Mouse (Mus musculus) kidney, embryonic 15.5 days (tissue): ENCODE data around the gene Gm48551. TPM values are rescaled to one million over a fixed set of nuclear protein-coding genes. Genes with fewer than 3 reads are reported as not detected.

Experiments
- ATAC-seq: fragments of 200-750 bp; cut with Nextera tagmentation; replicated peaks from 2 replicates; pipeline ENCODE4 v1.8.0; 2017; ENCODE audit warnings: moderate TSS enrichment; ENCODE audit not compliant: low FRiP score
- H3K27ac ChIP-seq: fragments of 300-500 bp; sonication (generic); 2 replicates; pipeline ENCODE4 v1.5.1; 2015; ENCODE audit warnings: mild to moderate bottlenecking, inconsistent platforms
- H3K27me3 ChIP-seq: fragments of 300-500 bp; sonication (generic); 2 replicates; pipeline ENCODE4 v1.6.1; 2015; ENCODE audit warnings: inconsistent platforms
- H3K36me3 ChIP-seq: fragments of 300-500 bp; sonication (generic); 2 replicates; pipeline ENCODE4 v1.6.1; 2015; ENCODE audit warnings: inconsistent platforms
- H3K4me1 ChIP-seq: fragments of 300-500 bp; sonication (generic); 2 replicates; pipeline ENCODE4 v1.6.1; 2015; ENCODE audit warnings: inconsistent platforms
- H3K4me2 ChIP-seq: fragments of 300-500 bp; sonication (generic); 2 replicates; pipeline ENCODE4 v1.6.1; 2015; ENCODE audit warnings: moderate library complexity, mild to moderate bottlenecking, inconsistent platforms
- H3K4me3 ChIP-seq: fragments of 300-500 bp; sonication (generic); replicated peaks from 2 replicates; pipeline ENCODE4 v1.5.1; 2015; ENCODE audit warnings: mild to moderate bottlenecking, inconsistent platforms
- H3K9ac ChIP-seq: fragments of 300-500 bp; sonication (generic); 2 replicates; pipeline ENCODE4 v1.6.1; 2015; ENCODE audit warnings: mild to moderate bottlenecking, inconsistent platforms
- H3K9me3 ChIP-seq: fragments of 300-500 bp; sonication (generic); replicated peaks from 2 replicates; pipeline ENCODE4 v1.6.1; 2016; ENCODE audit warnings: inconsistent platforms
- WGBS: fragments of 180-500 bp; shearing (Covaris S2); methylation state at CpG from one replicate; pipeline ENCODE4 v1.1.7; 2015; ENCODE audit warnings: mixed read lengths; 5-methylcytosine and 5-hydroxymethylcytosine counted together
- microRNA-seq: library from miRNA; unstranded; fragments of <30 nt; microRNA quantifications from one replicate; pipeline ENCODE4, GENCODE M21; 2016
- polyA plus RNA-seq: library from polyadenylated mRNA; unstranded; fragments of >200 nt; fragmentation: Nextera tagmentation; extraction: Ambion mirVana; gene quantifications from 2 replicates; pipeline ENCODE4 v1.2.1, GENCODE M21; 2015

Gm48551 gene
- polyA plus RNA-seq, 1 experiment from 2014 or later = 4.1 TPM

- Histone ChIP-seq H3K27me3 (no peaks in the 10 kb centered on the region), H3K27ac (peak overlapping the region; percentile 97), H3K4me3 (peak overlapping the region; percentile 84), H3K4me1 (peaks cover 59% of the 10 kb centered on the region), H3K9ac (peak overlapping the region; percentile 78), H3K36me3 (no peaks in the 10 kb centered on the region), H3K9me3 (no peaks in the 10 kb centered on the region), H3K4me2 (peak overlapping the region; percentile 97)
- ATAC-seq = no peak
- 1% methylated on average over 46 of the region's 70 CpGs for WGBS
These were observed 46.7 kb downstream of the Gm48551 start for GRCm38 (mm10) chr10:81430831-81431525.

- H3K36me3 ChIP-seq = no peaks in the 10 kb centered on the region
- no peaks in the 10 kb centered on the region for H3K27me3 ChIP-seq
- H3K27ac ChIP-seq = peak overlapping the region; percentile 97
- H3K9me3 ChIP-seq = no peaks in the 10 kb centered on the region
- H3K4me1 ChIP-seq = peaks cover 53% of the 10 kb centered on the region
- H3K4me2 ChIP-seq = peak overlapping the region; percentile 97
- 0 out of 2 replicates have a peak overlapping the region, but pooled peaks have one; percentile 78 for H3K9ac ChIP-seq
- WGBS = 20% methylated on average over 15 of the region's 15 CpGs
- no peak for ATAC-seq
- peak overlapping the region; percentile 84 for H3K4me3 ChIP-seq
These were observed 47.4 kb downstream of the Gm48551 start for GRCm38 (mm10) chr10:81431526-81432168.

- Histone ChIP-seq H3K27me3 (no peaks in the 10 kb centered on the region), H3K9me3 (no peaks in the 10 kb centered on the region), H3K9ac (no peak overlapping the region), H3K4me1 (peaks cover 47% of the 10 kb centered on the region), H3K36me3 (no peaks in the 10 kb centered on the region), H3K27ac (peak overlapping the region; percentile 58; the same call in 1 of the 2 replicates), H3K4me3 (peak overlapping the region; percentile 36), H3K4me2 (peak overlapping the region; percentile 61)
- WGBS = 58% methylated on average over 21 of the region's 21 CpGs
- ATAC-seq = no peak
These were observed 48.1 kb downstream of the Gm48551 start for GRCm38 (mm10) chr10:81432169-81432867.

GRCm38 (mm10) chr10:81432868-81433262, 48.6 kb downstream of the Gm48551 start:
- H3K4me3 ChIP-seq = peak overlapping the region; percentile 36
- ATAC-seq = peak; percentile 82
- peaks cover 44% of the 10 kb centered on the region for H3K4me1 ChIP-seq
- H3K9me3 ChIP-seq = no peaks in the 10 kb centered on the region
- WGBS = 4% methylated on average over 17 of the region's 17 CpGs
- peak overlapping the region; percentile 61 for H3K4me2 ChIP-seq
- H3K36me3 ChIP-seq = no peaks in the 10 kb centered on the region
- 0 out of 2 replicates have a peak overlapping the region, but pooled peaks have one; percentile 24 for H3K9ac ChIP-seq
- H3K27ac ChIP-seq = 0 out of 2 replicates have a peak overlapping the region, but pooled peaks have one; percentile 58
- no peaks in the 10 kb centered on the region for H3K27me3 ChIP-seq

GRCm38 (mm10) chr10:81433541-81434289, 49.4 kb downstream of the Gm48551 start:
- no peak overlapping the region for H3K4me3 ChIP-seq
- no peak overlapping the region for H3K27ac ChIP-seq
- no peaks in the 10 kb centered on the region for H3K9me3 ChIP-seq
- H3K4me2 ChIP-seq = peak overlapping the region; percentile 61
- no peak overlapping the region for H3K9ac ChIP-seq
- H3K27me3 ChIP-seq = no peaks in the 10 kb centered on the region
- no peak for ATAC-seq
- H3K36me3 ChIP-seq = no peaks in the 10 kb centered on the region
- WGBS = 72% methylated on average over 26 of the region's 26 CpGs
- peaks cover 44% of the 10 kb centered on the region for H3K4me1 ChIP-seq

- Histone ChIP-seq H3K4me1 (peaks cover 37% of the 10 kb centered on the region), H3K27ac (no peak overlapping the region), H3K4me3 (no peak overlapping the region), H3K27me3 (no peaks in the 10 kb centered on the region), H3K9ac (no peak overlapping the region), H3K4me2 (no peak overlapping the region), H3K9me3 (no peaks in the 10 kb centered on the region), H3K36me3 (no peaks in the 10 kb centered on the region)
- WGBS = 58% methylated on average over 15 of the region's 15 CpGs
- no peak for ATAC-seq
These were observed 50.3 kb downstream of the Gm48551 start for GRCm38 (mm10) chr10:81434361-81435263.

- no peak overlapping the region for H3K4me2 ChIP-seq
- no peak overlapping the region for H3K4me3 ChIP-seq
- H3K4me1 ChIP-seq = peaks cover 34% of the 10 kb centered on the region
- WGBS = 77% methylated on average over 3 of the region's 3 CpGs
- no peak overlapping the region for H3K9ac ChIP-seq
- H3K36me3 ChIP-seq = no peaks in the 10 kb centered on the region
- H3K9me3 ChIP-seq = no peaks in the 10 kb centered on the region
- ATAC-seq = no peak
- no peaks in the 10 kb centered on the region; the same call in 1 of the 2 replicates for H3K27me3 ChIP-seq
- H3K27ac ChIP-seq = no peak overlapping the region
These were observed 51.2 kb downstream of the Gm48551 start for GRCm38 (mm10) chr10:81435436-81435835.

GRCm38 (mm10) chr10:81441019-81441418, 56.8 kb downstream of the Gm48551 start:
- Histone ChIP-seq H3K9me3 (no peaks in the 10 kb centered on the region), H3K27me3 (peaks cover 15% of the 10 kb centered on the region; the same call in 1 of the 2 replicates)
- no peak for ATAC-seq

More at GRCm38 (mm10) chr10:81441019-81441418, 56.8 kb downstream of the Gm48551 start:
- no peak overlapping the region for H3K4me2 ChIP-seq
- no peaks in the 10 kb centered on the region for H3K4me1 ChIP-seq
- no peak overlapping the region for H3K4me3 ChIP-seq
- H3K27ac ChIP-seq = no peak overlapping the region
- H3K36me3 ChIP-seq = no peaks in the 10 kb centered on the region
- H3K9ac ChIP-seq = no peak overlapping the region

Small RNA genes lying within 50 kb of the gene (microRNA-seq; reads per million reads assigned to microRNA genes)
- gene Mir1191b (0.59 reads per million), gene Mir6913 (not detected)

Other genes starting within 250 kb of the Gm48551 start
- 25.6 and 26.6 TPM in 2 replicates for gene Zbtb7a, start 249.2 kb upstream of the Gm48551 start, polyA plus RNA-seq
- gene Pias4, start 216.5 kb upstream of the Gm48551 start, polyA plus RNA-seq = 48.6 and 51.2 TPM in 2 replicates
- gene Eef2, start 207.8 kb upstream of the Gm48551 start, polyA plus RNA-seq = 563 and 597 TPM in 2 replicates
- gene Dapk3, start 201.5 kb upstream of the Gm48551 start, polyA plus RNA-seq = 41.0 and 47.9 TPM in 2 replicates
- not detected in 2 replicates for gene 4930442H23Rik, start 200.6 kb upstream of the Gm48551 start, polyA plus RNA-seq
- gene Nmrk2, start 182.4 kb upstream of the Gm48551 start, polyA plus RNA-seq = 0.18 TPM in 1 of 2 replicates, not detected in the other
- gene Atcay, start 153.6 kb upstream of the Gm48551 start, polyA plus RNA-seq = 0.28 and 0.51 TPM in 2 replicates
- 6.8 and 7.3 TPM in 2 replicates for gene Zfr2, start 151.3 kb upstream of the Gm48551 start, polyA plus RNA-seq
- 5.8 and 6.8 TPM in 2 replicates for gene Matk, start 131.5 kb upstream of the Gm48551 start, polyA plus RNA-seq
- gene Mrpl54, start 117.5 kb upstream of the Gm48551 start, polyA plus RNA-seq = 230 and 244 TPM in 2 replicates
- 59.7 and 63.4 TPM in 2 replicates for gene Apba3, start 117.5 kb upstream of the Gm48551 start, polyA plus RNA-seq
- 15.9 and 18.1 TPM in 2 replicates for gene Tjp3, start 92.9 kb upstream of the Gm48551 start, polyA plus RNA-seq
- gene Pip5k1c, start 91.5 kb upstream of the Gm48551 start, polyA plus RNA-seq = 51.0 and 61.3 TPM in 2 replicates
- 38.8 and 44.2 TPM in 2 replicates for gene Cactin, start 63.4 kb upstream of the Gm48551 start, polyA plus RNA-seq
- 14.4 and 18.3 TPM in 2 replicates for gene Tbxa2r, start 55.7 kb upstream of the Gm48551 start, polyA plus RNA-seq
- 0.08 TPM in 1 of 2 replicates, not detected in the other for gene Gipc3, start 41.2 kb upstream of the Gm48551 start, polyA plus RNA-seq
- 87.0 and 94.6 TPM in 2 replicates for gene Hmg20b, start 34.0 kb upstream of the Gm48551 start, polyA plus RNA-seq
- gene Mfsd12, start 27.0 kb upstream of the Gm48551 start, polyA plus RNA-seq = 10.3 and 11.5 TPM in 2 replicates
- gene 4930404N11Rik, start 18.6 kb upstream of the Gm48551 start, polyA plus RNA-seq = 0.62 and 1.6 TPM in 2 replicates
- gene Fzr1, start 6.0 kb upstream of the Gm48551 start, polyA plus RNA-seq = 105 and 114 TPM in 2 replicates
- gene Dohh, start within 50 bp of the Gm48551 start, polyA plus RNA-seq = 79.7 and 82.2 TPM in 2 replicates
- 1.6 and 2.1 TPM in 2 replicates for gene Gm48552, start 4.5 kb downstream of the Gm48551 start, polyA plus RNA-seq
- gene Smim24, start 8.6 kb downstream of the Gm48551 start, polyA plus RNA-seq = 26.0 and 29.4 TPM in 2 replicates
- gene Nfic, start 71.2 kb downstream of the Gm48551 start, polyA plus RNA-seq = 67.9 and 84.5 TPM in 2 replicates
- gene Celf5, start 98.2 kb downstream of the Gm48551 start, polyA plus RNA-seq = 0.50 and 0.82 TPM in 2 replicates
- gene Ncln, start 111.9 kb downstream of the Gm48551 start, polyA plus RNA-seq = 85.7 and 93.5 TPM in 2 replicates
- gene S1pr4, start 115.7 kb downstream of the Gm48551 start, polyA plus RNA-seq = 1.2 and 1.4 TPM in 2 replicates
- gene Gna15, start 139.8 kb downstream of the Gm48551 start, polyA plus RNA-seq = 0.89 and 1.00 TPM in 2 replicates
- 79.0 and 88.6 TPM in 2 replicates for gene Gna11, start 160.7 kb downstream of the Gm48551 start, polyA plus RNA-seq
- 535 and 630 TPM in 2 replicates for gene Aes, start 175.0 kb downstream of the Gm48551 start, polyA plus RNA-seq
- gene Tle2, start 190.1 kb downstream of the Gm48551 start, polyA plus RNA-seq = 39.3 and 45.6 TPM in 2 replicates
- gene Tle6, start 216.6 kb downstream of the Gm48551 start, polyA plus RNA-seq = 15.6 and 16.8 TPM in 2 replicates
- 0.62 and 0.84 TPM in 2 replicates for gene BC025920, start 221.8 kb downstream of the Gm48551 start, polyA plus RNA-seq
- 40.0 and 42.8 TPM in 2 replicates for gene Sirt6, start 243.3 kb downstream of the Gm48551 start, polyA plus RNA-seq
- 15.2 and 17.3 TPM in 2 replicates for gene Ankrd24, start 244.1 kb downstream of the Gm48551 start, polyA plus RNA-seq